Mouse (Mus musculus): ENCODE results near the gene Tcf7l1. TPM values are rescaled to one million over a fixed set of nuclear protein-coding genes. Genes with fewer than 3 reads are reported as not detected.

Gene Tcf7l1
- polyA plus RNA-seq, 1 experiment from 2014 or later = 23.8 TPM

GRCm38 (mm10) chr6:72803669-72804068 lies 14.6 kb upstream of the Tcf7l1 start:
- Histone ChIP-seq H3K4me1 (replicated peaks; ENCODE audit: insufficient read depth, low read length) (no peaks in the 10 kb centered on the region), H3K4me3 (replicated peaks; ENCODE audit: low read depth, low read length) (no peak overlapping the region), H3K36me3 (ENCODE audit: insufficient read depth, low read length) (no peaks in the 10 kb centered on the region), H3K9ac (ENCODE audit: low read depth, low read length) (no peak overlapping the region), H3K27me3 (ENCODE audit: insufficient read depth, low read length) (no peaks in the 10 kb centered on the region), H3K4me2 (ENCODE audit: low read length) (no peak overlapping the region), H3K9me3 (replicated peaks; ENCODE audit: low read length) (no peaks in the 10 kb centered on the region), H3K27ac (no peak overlapping the region)
- DNase-seq (ENCODE audit: low spot score) (no peak), ATAC-seq (replicated peaks; ENCODE audit: low FRiP score, low read depth) (no peak)
- no peak for TF ChIP-seq CTCF (IDR thresholded peaks at IDR 0.05; ENCODE audit: low read depth)
- WGBS = 67% methylated on average over 6 of the region's 6 CpGs

DNA sequence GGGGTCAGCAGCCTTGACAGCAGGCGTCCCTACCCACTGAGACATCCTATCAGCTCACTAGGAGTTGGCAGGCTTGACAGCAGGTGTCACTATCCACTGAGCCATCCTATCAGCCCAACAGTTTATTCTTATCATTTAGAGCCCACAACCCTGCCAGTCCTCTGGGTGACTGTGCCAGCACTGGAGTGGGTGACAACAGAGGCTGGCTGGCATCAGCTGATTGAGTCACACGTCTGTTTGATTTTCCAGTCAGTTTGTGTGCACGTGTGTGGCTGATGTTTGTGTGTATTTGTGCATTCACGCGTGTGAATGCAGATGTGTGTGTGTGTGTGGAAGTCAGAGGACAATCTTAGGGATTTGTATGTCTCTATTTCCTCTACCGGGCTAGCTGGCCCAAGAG lies 13.1 kb upstream of the Tcf7l1 start:
- TF ChIP-seq CTCF (IDR thresholded peaks at IDR 0.05; ENCODE audit: low read depth) = no peak
- Histone ChIP-seq H3K4me1 (replicated peaks; ENCODE audit: insufficient read depth, low read length) (no peaks in the 10 kb centered on the region), H3K9me3 (replicated peaks; ENCODE audit: low read length) (no peaks in the 10 kb centered on the region)

GRCm38 (mm10) chr6:72800641-72801040 lies 11.6 kb upstream of the Tcf7l1 start:
- no peaks in the 10 kb centered on the region for H3K9me3 ChIP-seq (replicated peaks; ENCODE audit: low read length)
- no peak for ATAC-seq (replicated peaks; ENCODE audit: low FRiP score, low read depth)
- H3K4me1 ChIP-seq (replicated peaks; ENCODE audit: insufficient read depth, low read length) = no peaks in the 10 kb centered on the region
- H3K27me3 ChIP-seq (ENCODE audit: insufficient read depth, low read length) = no peaks in the 10 kb centered on the region
- no peak overlapping the region for H3K9ac ChIP-seq (ENCODE audit: low read depth, low read length)
- H3K4me2 ChIP-seq (ENCODE audit: low read length) = no peak overlapping the region
- 51% methylated on average over 2 of the region's 2 CpGs for WGBS
- H3K27ac ChIP-seq = no peak overlapping the region
- DNase-seq (ENCODE audit: low spot score) = no peak
- TF ChIP-seq CTCF (IDR thresholded peaks at IDR 0.05; ENCODE audit: low read depth) = no peak
- H3K4me3 ChIP-seq (replicated peaks; ENCODE audit: low read depth, low read length) = no peak overlapping the region
- no peaks in the 10 kb centered on the region for H3K36me3 ChIP-seq (ENCODE audit: insufficient read depth, low read length)

More for the DNA sequence above, 13.1 kb upstream of the Tcf7l1 start:
- H3K4me2 ChIP-seq (ENCODE audit: low read length) = no peak overlapping the region
- ATAC-seq (replicated peaks; ENCODE audit: low FRiP score, low read depth) (no peak), DNase-seq (ENCODE audit: low spot score) (no peak)
- no peak overlapping the region for H3K4me3 ChIP-seq (replicated peaks; ENCODE audit: low read depth, low read length)
- no peak overlapping the region for H3K27ac ChIP-seq
- no peaks in the 10 kb centered on the region for H3K36me3 ChIP-seq (ENCODE audit: insufficient read depth, low read length)
- 91% methylated on average over 6 of the region's 6 CpGs for WGBS
- H3K9ac ChIP-seq (ENCODE audit: low read depth, low read length) = no peak overlapping the region
- no peaks in the 10 kb centered on the region for H3K27me3 ChIP-seq (ENCODE audit: insufficient read depth, low read length)

- TF ChIP-seq CTCF (IDR thresholded peaks at IDR 0.05; ENCODE audit: low read depth) = peak; percentile 24; the same call in 1 of the 2 replicates
- no peak overlapping the region for H3K4me3 ChIP-seq (replicated peaks; ENCODE audit: low read depth, low read length)
- H3K27me3 ChIP-seq (ENCODE audit: insufficient read depth, low read length) = no peaks in the 10 kb centered on the region
- no peaks in the 10 kb centered on the region for H3K4me1 ChIP-seq (replicated peaks; ENCODE audit: insufficient read depth, low read length)
- H3K36me3 ChIP-seq (ENCODE audit: insufficient read depth, low read length) = no peaks in the 10 kb centered on the region
- H3K9ac ChIP-seq (ENCODE audit: low read depth, low read length) = no peak overlapping the region
- H3K4me2 ChIP-seq (ENCODE audit: low read length) = no peak overlapping the region
- ATAC-seq (replicated peaks; ENCODE audit: low FRiP score, low read depth) (no peak), DNase-seq (ENCODE audit: low spot score) (no peak)
- no peaks in the 10 kb centered on the region for H3K9me3 ChIP-seq (replicated peaks; ENCODE audit: low read length)
- no peak overlapping the region for H3K27ac ChIP-seq
These were observed 8.7 kb upstream of the Tcf7l1 start for GRCm38 (mm10) chr6:72797763-72798162.

GRCm38 (mm10) chr6:72795444-72795843 lies 6.4 kb upstream of the Tcf7l1 start:
- WGBS = 38% methylated on average over 16 of the region's 16 CpGs
- H3K27ac ChIP-seq = no peak overlapping the region

GRCm38 (mm10) chr6:72794870-72795269 lies 5.8 kb upstream of the Tcf7l1 start:
- Histone ChIP-seq H3K4me1 (replicated peaks; ENCODE audit: insufficient read depth, low read length) (no peaks in the 10 kb centered on the region), H3K9me3 (replicated peaks; ENCODE audit: low read length) (no peaks in the 10 kb centered on the region), H3K36me3 (ENCODE audit: insufficient read depth, low read length) (no peaks in the 10 kb centered on the region), H3K4me3 (replicated peaks; ENCODE audit: low read depth, low read length) (no peak overlapping the region), H3K4me2 (ENCODE audit: low read length) (no peak overlapping the region), H3K27ac (no peak overlapping the region), H3K9ac (ENCODE audit: low read depth, low read length) (no peak overlapping the region), H3K27me3 (ENCODE audit: insufficient read depth, low read length) (no peaks in the 10 kb centered on the region)
- DNase-seq (ENCODE audit: low spot score) (no peak), ATAC-seq (replicated peaks; ENCODE audit: low FRiP score, low read depth) (no peak)
- TF ChIP-seq CTCF (IDR thresholded peaks at IDR 0.05; ENCODE audit: low read depth) = no peak
- 54% methylated on average over 7 of the region's 7 CpGs for WGBS

More at GRCm38 (mm10) chr6:72795444-72795843, 6.4 kb upstream of the Tcf7l1 start:
- Histone ChIP-seq H3K27me3 (ENCODE audit: insufficient read depth, low read length) (no peaks in the 10 kb centered on the region), H3K9ac (ENCODE audit: low read depth, low read length) (no peak overlapping the region), H3K4me2 (ENCODE audit: low read length) (no peak overlapping the region), H3K36me3 (ENCODE audit: insufficient read depth, low read length) (no peaks in the 10 kb centered on the region), H3K4me1 (replicated peaks; ENCODE audit: insufficient read depth, low read length) (no peaks in the 10 kb centered on the region), H3K9me3 (replicated peaks; ENCODE audit: low read length) (no peaks in the 10 kb centered on the region), H3K4me3 (replicated peaks; ENCODE audit: low read depth, low read length) (no peak overlapping the region)
- no peak for ATAC-seq (replicated peaks; ENCODE audit: low FRiP score, low read depth)
- TF ChIP-seq CTCF (IDR thresholded peaks at IDR 0.05; ENCODE audit: low read depth) = no peak
- no peak for DNase-seq (ENCODE audit: low spot score)

GRCm38 (mm10) chr6:72792641-72793040 lies 3.6 kb upstream of the Tcf7l1 start:
- DNase-seq (ENCODE audit: low spot score) = no peak
- no peak for TF ChIP-seq CTCF (IDR thresholded peaks at IDR 0.05; ENCODE audit: low read depth)
- H3K4me3 ChIP-seq (replicated peaks; ENCODE audit: low read depth, low read length) = no peak overlapping the region
- 94% methylated on average over 8 of the region's 8 CpGs for WGBS
- ATAC-seq (replicated peaks; ENCODE audit: low FRiP score, low read depth) = no peak
- no peak overlapping the region for H3K9ac ChIP-seq (ENCODE audit: low read depth, low read length)
- H3K27me3 ChIP-seq (ENCODE audit: insufficient read depth, low read length) = no peaks in the 10 kb centered on the region
- H3K4me2 ChIP-seq (ENCODE audit: low read length) = no peak overlapping the region
- no peak overlapping the region for H3K27ac ChIP-seq
- no peaks in the 10 kb centered on the region for H3K4me1 ChIP-seq (replicated peaks; ENCODE audit: insufficient read depth, low read length)
- H3K9me3 ChIP-seq (replicated peaks; ENCODE audit: low read length) = no peaks in the 10 kb centered on the region
- H3K36me3 ChIP-seq (ENCODE audit: insufficient read depth, low read length) = no peaks in the 10 kb centered on the region

Data from kidney, postnatal 0 days (tissue).